Mouse (Mus musculus) gastrocnemius, adult 2 months (tissue): ENCODE measurements at regions not wholly inside any gene's neighbourhood (a gene's known extent, or its start where the extent isn't known, plus 50 kb on each side); places are given as distances from the start of the nearest gene placed in this dataset.
A peak's percentile ranks its signal among the peaks of the same experiment; 100 is the strongest.

Experiments used
- DNase-seq: peaks from one replicate; pipeline ENCODE4 v3.0.0; 2022
- H3K27ac ChIP-seq: fragments of 200-600 bp; 2 replicates; pipeline ENCODE4 v1.8.1; 2022; ENCODE audit warnings: mild to moderate bottlenecking
- H3K4me3 ChIP-seq: fragments of 200-600 bp; 2 replicates; pipeline ENCODE4 v1.8.1; 2022; ENCODE audit warnings: mild to moderate bottlenecking, moderate library complexity
- CTCF ChIP-seq: fragments of 200-600 bp; IDR thresholded peaks from 2 replicates; pipeline ENCODE4 v1.8.1; 2022; ENCODE audit warnings: antibody characterized with exemption, mild to moderate bottlenecking, moderate library complexity
- intact Hi-C: fragments of 180-260 bp; cut with DNase I; formaldehyde crosslinking; loops from one replicate; pipeline ENCODE4 v1.15.1; 2025

- DNase-seq: no peak
- TF ChIP-seq CTCF: no peak
- Histone ChIP-seq H3K4me3 (no peak overlapping the region), H3K27ac (no peak overlapping the region)
- intact Hi-C loops: no loop called here
Measured at GRCm38 (mm10) chr12:70698466-70698865, 126.8 kb upstream of the Frmd6 start.

GRCm38 (mm10) chr12:70702473-70702872 is 122.8 kb upstream of the Frmd6 start:
- DNase-seq: no peak
- intact Hi-C loops: no loop called here
- H3K4me3 ChIP-seq: no peak overlapping the region
- no peak overlapping the region for H3K27ac ChIP-seq
- no peak for TF ChIP-seq CTCF

GRCm38 (mm10) chr12:70706806-70707628 is 118.3 kb upstream of the Frmd6 start:
- DNase-seq: no peak
- H3K4me3 ChIP-seq: no peak overlapping the region
- no peak overlapping the region for H3K27ac ChIP-seq
- intact Hi-C loops: no loop called here
- TF ChIP-seq CTCF: no peak

- intact Hi-C loops: no loop called here
- no peak for DNase-seq
- no peak for TF ChIP-seq CTCF
- Histone ChIP-seq H3K4me3 (no peak overlapping the region), H3K27ac (no peak overlapping the region)
Measured at GRCm38 (mm10) chr12:70707629-70708289, 117.6 kb upstream of the Frmd6 start.

- no peak for DNase-seq
- intact Hi-C loops: no loop called here
- no peak overlapping the region for H3K4me3 ChIP-seq
- no peak overlapping the region for H3K27ac ChIP-seq
- TF ChIP-seq CTCF: no peak
Measured at GRCm38 (mm10) chr12:70708290-70708668, 117.0 kb upstream of the Frmd6 start.

GRCm38 (mm10) chr12:70710311-70710710 is 115.0 kb upstream of the Frmd6 start:
- intact Hi-C loops: no loop called here
- DNase-seq: no peak
- Histone ChIP-seq H3K27ac (no peak overlapping the region), H3K4me3 (no peak overlapping the region)
- TF ChIP-seq CTCF: no peak

- Histone ChIP-seq H3K27ac (no peak overlapping the region), H3K4me3 (no peak overlapping the region)
- DNase-seq: no peak
- no peak for TF ChIP-seq CTCF
- intact Hi-C loops: no loop called here
Measured at GRCm38 (mm10) chr12:70711030-70711429, 114.3 kb upstream of the Frmd6 start.

GRCm38 (mm10) chr12:70712322-70713024 is 112.8 kb upstream of the Frmd6 start:
- Histone ChIP-seq H3K4me3 (no peak overlapping the region), H3K27ac (peak overlapping the region; percentile 41; the same call in 1 of the 2 replicates)
- intact Hi-C loops: no loop called here
- no peak for TF ChIP-seq CTCF
- DNase-seq: no peak

GRCm38 (mm10) chr12:70713499-70714280 is 111.6 kb upstream of the Frmd6 start:
- peak; percentile 33 for DNase-seq
- no peak for TF ChIP-seq CTCF
- H3K27ac ChIP-seq: peak overlapping the region; percentile 41
- H3K4me3 ChIP-seq: peak overlapping the region; percentile 45
- intact Hi-C loops: no loop called here

- no peak for TF ChIP-seq CTCF
- Histone ChIP-seq H3K27ac (peak overlapping the region; percentile 35), H3K4me3 (peak overlapping the region; percentile 45)
- intact Hi-C loops: no loop called here
- no peak for DNase-seq
Measured at GRCm38 (mm10) chr12:70714281-70714679, 111.0 kb upstream of the Frmd6 start.

GRCm38 (mm10) chr12:70715836-70716235 is 109.5 kb upstream of the Frmd6 start:
- no peak overlapping the region for H3K4me3 ChIP-seq
- H3K27ac ChIP-seq: no peak overlapping the region
- DNase-seq: no peak
- TF ChIP-seq CTCF: no peak
- intact Hi-C loops: no loop called here

GRCm38 (mm10) chr12:70718602-70719001 is 106.7 kb upstream of the Frmd6 start:
- DNase-seq: no peak
- TF ChIP-seq CTCF: no peak
- intact Hi-C loops: no loop called here
- Histone ChIP-seq H3K27ac (no peak overlapping the region), H3K4me3 (no peak overlapping the region)

GRCm38 (mm10) chr12:70719255-70719654 is 106.1 kb upstream of the Frmd6 start:
- H3K27ac ChIP-seq: no peak overlapping the region
- no peak for TF ChIP-seq CTCF
- no peak overlapping the region for H3K4me3 ChIP-seq
- DNase-seq: no peak
- intact Hi-C loops: no loop called here
